Mouse (Mus musculus) thymus, adult 2 months (tissue): Measurements from ENCODE around the gene Nat8f6.

Source experiments
- CTCF ChIP-seq: fragments of 200-500 bp; IDR thresholded peaks from 2 replicates; pipeline ENCODE4 v1.5.1; 2012; ENCODE audit warnings: mild to moderate bottlenecking, control low read depth, low read length, moderate library complexity, borderline replicate concordance; ENCODE audit not compliant: control insufficient read depth, poor library complexity, insufficient read depth; ENCODE audit errors: extremely low read depth
- POLR2A ChIP-seq: fragments of 200-500 bp; IDR thresholded peaks from 2 replicates; pipeline ENCODE4 v1.6.1; 2012; ENCODE audit warnings: mild to moderate bottlenecking, low read length, control low read depth, moderate library complexity; ENCODE audit not compliant: control insufficient read depth, poor library complexity, insufficient read depth; ENCODE audit errors: extremely low read depth

DNA sequence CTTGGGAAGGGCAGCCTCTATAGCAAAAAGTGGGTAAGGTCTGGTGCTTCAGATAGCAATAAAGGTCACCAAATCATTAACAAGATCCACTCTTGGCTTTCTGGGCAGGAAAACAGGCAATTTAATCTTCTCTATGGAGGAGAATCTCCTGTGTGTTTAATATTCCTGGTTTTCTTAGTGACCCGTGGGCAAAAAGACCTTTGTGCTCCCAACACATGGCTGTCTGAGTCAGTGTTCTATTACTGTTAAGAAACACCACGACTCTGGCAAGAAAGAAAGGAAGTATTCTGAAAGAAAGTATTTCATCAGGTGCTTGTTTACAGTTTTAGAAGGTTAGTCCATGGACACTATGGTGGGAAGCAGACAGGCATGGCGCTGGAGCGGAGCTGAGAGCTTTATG is 1.5 kb upstream of the Nat8f6 start:
- TF ChIP-seq CTCF: no peak
- TF ChIP-seq POLR2A: no peak
